Mouse (Mus musculus): Measurements from ENCODE around the gene Robo3.

The Robo3 gene

GRCm38 (mm10) chr9:37432720-37433421 lies at the start of gene Robo3:
TSS of gene Robo3 (minus strand) at chr9:37433246.
- no peak for DNase-seq (ENCODE audit: low read depth)

GRCm38 (mm10) chr9:37474923-37475322 lies 41.9 kb upstream of the Robo3 start:
- DNase-seq (ENCODE audit: low read depth) = no peak

GRCm38 (mm10) chr9:37473611-37474125 lies 40.6 kb upstream of the Robo3 start:
- no peak for DNase-seq (ENCODE audit: low read depth)

GRCm38 (mm10) chr9:37462764-37463163 lies 29.7 kb upstream of the Robo3 start:
- peak; percentile 67 for DNase-seq (ENCODE audit: low read depth)

- DNase-seq (ENCODE audit: low read depth) = no peak
These were observed 28.5 kb upstream of the Robo3 start for GRCm38 (mm10) chr9:37461571-37461970.

- no peak for DNase-seq (ENCODE audit: low read depth)
These were observed 27.9 kb upstream of the Robo3 start for GRCm38 (mm10) chr9:37460961-37461340.

- DNase-seq (ENCODE audit: low read depth) = no peak
These were observed 27.3 kb upstream of the Robo3 start for GRCm38 (mm10) chr9:37460043-37460960.

GRCm38 (mm10) chr9:37459665-37460042 lies 26.6 kb upstream of the Robo3 start:
- no peak for DNase-seq (ENCODE audit: low read depth)

- no peak for DNase-seq (ENCODE audit: low read depth)
These were observed 24.1 kb upstream of the Robo3 start for GRCm38 (mm10) chr9:37457151-37457550.

GRCm38 (mm10) chr9:37456481-37456910 lies 23.4 kb upstream of the Robo3 start:
- no peak for DNase-seq (ENCODE audit: low read depth)

GRCm38 (mm10) chr9:37455868-37456267 lies 22.8 kb upstream of the Robo3 start:
- DNase-seq (ENCODE audit: low read depth) = no peak

- DNase-seq (ENCODE audit: low read depth) = no peak
These were observed 21.9 kb upstream of the Robo3 start for GRCm38 (mm10) chr9:37454991-37455390.

GRCm38 (mm10) chr9:37454011-37454492 lies 21.0 kb upstream of the Robo3 start:
- no peak for DNase-seq (ENCODE audit: low read depth)

GRCm38 (mm10) chr9:37453328-37453727 lies 20.3 kb upstream of the Robo3 start:
- DNase-seq (ENCODE audit: low read depth) = no peak

GRCm38 (mm10) chr9:37452401-37452800 lies 19.4 kb upstream of the Robo3 start:
- DNase-seq (ENCODE audit: low read depth) = no peak

- DNase-seq (ENCODE audit: low read depth) = no peak
These were observed 5.0 kb upstream of the Robo3 start for GRCm38 (mm10) chr9:37437772-37438735.

GRCm38 (mm10) chr9:37435616-37436015 lies 2.6 kb upstream of the Robo3 start:
- DNase-seq (ENCODE audit: low read depth) = no peak

GRCm38 (mm10) chr9:37434932-37435331 lies 1.9 kb upstream of the Robo3 start:
- no peak for DNase-seq (ENCODE audit: low read depth)

GRCm38 (mm10) chr9:37433823-37434560 lies 946 bp upstream of the Robo3 start:
- DNase-seq (ENCODE audit: low read depth) = no peak

- no peak for DNase-seq (ENCODE audit: low read depth)
These were observed 900 bp downstream of the Robo3 start for GRCm38 (mm10) chr9:37432026-37432666.
